Mouse (Mus musculus) ES-E14 (cell line): ENCODE results near the gene Arl6ip1.
A peak's percentile ranks its signal among the peaks of the same experiment; 100 is the strongest.

Experiments used
- CHD2 ChIP-seq: IDR thresholded peaks from 2 replicates; pipeline ENCODE4 v1.6.1; 2014; ENCODE audit warnings: mild to moderate bottlenecking, low read depth, low read length, inconsistent platforms
- HCFC1 ChIP-seq: IDR thresholded peaks from 2 replicates; pipeline ENCODE4 v1.6.1; 2012; ENCODE audit warnings: low read length, inconsistent platforms, borderline replicate concordance; ENCODE audit not compliant: insufficient read depth
- MAFK ChIP-seq: IDR thresholded peaks from 2 replicates; pipeline ENCODE4 v1.6.1; 2014; ENCODE audit warnings: mild to moderate bottlenecking, low read depth, low read length, inconsistent platforms; ENCODE audit not compliant: insufficient read depth
- ZC3H11A ChIP-seq: IDR thresholded peaks from 2 replicates; pipeline ENCODE4 v1.6.1; 2012; ENCODE audit warnings: low read depth, mild to moderate bottlenecking, inconsistent platforms, low read length, borderline replicate concordance
- ZNF384 ChIP-seq: IDR thresholded peaks from 2 replicates; pipeline ENCODE4 v1.6.1; 2012; ENCODE audit warnings: low read depth, low read length, inconsistent platforms

GRCm38 (mm10) chr7:118115877-118116568 lies 13.4 kb downstream of the Arl6ip1 start, which contains the start of gene Rps15a:
- TF ChIP-seq ZC3H11A, result no peak
- peak; percentile 99 for TF ChIP-seq ZNF384
- peak; percentile 66; the same call in 1 of the 2 replicates for TF ChIP-seq HCFC1
- TF ChIP-seq MAFK, result no peak
- TF ChIP-seq CHD2, result peak; percentile 97
